Mouse (Mus musculus): ENCODE data around the gene Atp8b4. TPM values are rescaled to one million over a fixed set of nuclear protein-coding genes. Genes with fewer than 3 reads are reported as not detected.

Gene Atp8b4
- polyA plus RNA-seq, 1 experiment from 2014 or later: 0.13 TPM

DNA sequence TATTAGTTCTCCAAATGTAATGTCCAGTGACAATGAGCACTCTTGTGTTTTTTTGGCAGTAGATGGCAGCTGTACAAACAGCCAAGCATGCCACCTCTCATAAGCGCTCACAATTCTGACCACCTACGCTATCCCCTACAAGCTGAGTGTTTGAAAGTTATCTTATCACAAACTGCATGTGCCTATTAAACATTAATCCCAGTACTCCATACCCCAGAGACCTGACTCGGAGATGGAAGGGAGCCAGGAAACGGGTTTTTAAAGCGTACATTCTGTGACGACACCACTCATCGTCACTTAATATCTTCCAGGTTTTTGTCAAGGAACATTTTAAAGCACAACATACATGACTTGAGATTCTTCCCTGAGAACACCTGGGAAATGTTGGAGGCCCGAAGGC, 128.8 kb downstream of the Atp8b4 start:
- Histone ChIP-seq H3K4me3 (replicated peaks; ENCODE audit: low read depth, low read length) (no peak overlapping the region), H3K27me3 (ENCODE audit: control insufficient read depth, insufficient read depth, low read length) (no peaks in the 10 kb centered on the region), H3K4me2 (ENCODE audit: low read length) (no peak overlapping the region), H3K36me3 (ENCODE audit: control insufficient read depth, insufficient read depth, low read length) (no peaks in the 10 kb centered on the region), H3K9ac (replicated peaks; ENCODE audit: low read length) (no peak overlapping the region), H3K27ac (replicated peaks; ENCODE audit: low read depth, low read length) (no peak overlapping the region), H3K9me3 (ENCODE audit: control insufficient read depth, low read length) (no peaks in the 10 kb centered on the region), H3K4me1 (ENCODE audit: control insufficient read depth, insufficient read depth, low read length) (no peaks in the 10 kb centered on the region)
- DNase-seq (no peak), ATAC-seq (ENCODE audit: low FRiP score, low TSS enrichment) (no peak)
- 89% methylated on average over 8 of the region's 8 CpGs for WGBS

DNA sequence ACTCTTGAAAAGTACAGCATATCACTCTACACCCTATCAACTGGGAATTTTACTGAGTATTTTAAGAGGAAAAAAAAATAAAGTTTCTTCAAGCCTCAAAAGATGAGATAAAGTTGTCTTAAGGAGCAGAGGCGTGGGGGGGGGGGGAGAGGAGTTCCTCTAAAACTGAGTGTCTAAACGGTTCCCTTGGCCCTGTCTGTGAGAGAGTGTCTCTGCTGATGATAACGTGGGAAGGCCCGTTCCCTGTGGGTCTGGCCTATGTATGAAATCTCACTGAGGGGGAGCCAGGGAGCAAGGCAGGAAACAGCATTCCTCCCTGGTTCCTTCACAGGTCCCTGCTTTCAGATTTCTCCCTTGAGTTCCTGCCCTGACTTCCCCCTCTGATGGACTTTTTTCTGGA, 130.7 kb downstream of the Atp8b4 start:
- ATAC-seq (ENCODE audit: low FRiP score, low TSS enrichment) (no peak), DNase-seq (no peak)
- H3K27me3 ChIP-seq (ENCODE audit: control insufficient read depth, insufficient read depth, low read length): no peaks in the 10 kb centered on the region
- H3K9ac ChIP-seq (replicated peaks; ENCODE audit: low read length): no peak overlapping the region
- no peak overlapping the region for H3K27ac ChIP-seq (replicated peaks; ENCODE audit: low read depth, low read length)
- no peaks in the 10 kb centered on the region for H3K36me3 ChIP-seq (ENCODE audit: control insufficient read depth, insufficient read depth, low read length)
- H3K4me3 ChIP-seq (replicated peaks; ENCODE audit: low read depth, low read length): no peak overlapping the region
- no peak overlapping the region for H3K4me2 ChIP-seq (ENCODE audit: low read length)
- no peaks in the 10 kb centered on the region for H3K4me1 ChIP-seq (ENCODE audit: control insufficient read depth, insufficient read depth, low read length)
- H3K9me3 ChIP-seq (ENCODE audit: control insufficient read depth, low read length): no peaks in the 10 kb centered on the region
- WGBS: 64% methylated on average over 4 of the region's 4 CpGs

DNA sequence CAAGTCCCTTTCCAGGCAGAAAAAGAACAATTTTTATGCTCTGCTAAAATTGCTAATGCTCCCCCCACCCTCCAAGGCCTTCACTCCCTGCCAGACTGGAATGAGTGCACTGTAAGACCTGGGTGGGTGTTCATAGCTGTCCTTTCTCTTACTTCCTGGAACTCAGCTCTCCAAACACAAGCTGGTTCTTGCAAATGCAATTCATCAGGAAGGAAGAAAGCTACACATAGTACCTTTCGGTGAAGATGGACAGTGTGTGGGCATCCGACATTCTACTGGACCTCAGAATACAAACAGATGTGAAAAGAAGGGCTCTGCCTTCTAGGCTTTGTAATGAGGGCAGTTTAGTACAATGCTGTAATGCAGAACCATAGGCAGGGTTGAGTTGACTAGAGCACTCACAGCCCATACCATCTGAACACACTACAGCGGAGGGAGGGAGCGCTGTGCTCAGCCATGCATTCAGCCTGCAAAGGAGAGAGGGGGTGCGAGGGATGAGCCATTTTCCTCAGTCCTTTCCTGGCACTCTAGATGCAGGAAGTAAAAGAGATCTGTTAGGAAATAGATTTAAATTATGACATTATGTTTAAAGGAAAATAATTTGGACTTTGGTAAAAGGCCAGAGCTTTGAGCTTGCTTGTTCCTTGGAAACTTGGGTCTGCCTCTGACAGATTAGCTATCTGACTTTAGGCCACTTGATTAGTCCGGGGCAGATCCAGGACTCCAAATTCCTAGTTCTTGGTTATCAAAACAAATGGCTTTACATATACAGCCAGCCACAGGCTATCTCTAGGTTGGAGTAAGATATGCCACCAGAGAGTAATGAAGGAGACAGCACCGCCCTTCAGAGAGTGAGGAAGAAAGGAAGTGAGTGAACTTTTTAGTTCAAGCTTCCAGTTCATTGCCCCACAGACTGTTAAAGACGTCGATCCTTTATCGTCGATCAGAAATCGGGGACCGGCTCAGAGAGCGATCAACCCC, 136.4 kb downstream of the Atp8b4 start:
- H3K9me3 ChIP-seq (ENCODE audit: control insufficient read depth, low read length): no peaks in the 10 kb centered on the region
- 74% methylated on average over 14 of the region's 14 CpGs for WGBS
- no peaks in the 10 kb centered on the region for H3K4me1 ChIP-seq (ENCODE audit: control insufficient read depth, insufficient read depth, low read length)
- no peak overlapping the region for H3K4me2 ChIP-seq (ENCODE audit: low read length)
- no peak overlapping the region for H3K4me3 ChIP-seq (replicated peaks; ENCODE audit: low read depth, low read length)
- ATAC-seq (ENCODE audit: low FRiP score, low TSS enrichment) (no peak), DNase-seq (peak; percentile 4)
- H3K9ac ChIP-seq (replicated peaks; ENCODE audit: low read length): no peak overlapping the region
- H3K27ac ChIP-seq (replicated peaks; ENCODE audit: low read depth, low read length): no peak overlapping the region
- H3K36me3 ChIP-seq (ENCODE audit: control insufficient read depth, insufficient read depth, low read length): no peaks in the 10 kb centered on the region
- no peaks in the 10 kb centered on the region for H3K27me3 ChIP-seq (ENCODE audit: control insufficient read depth, insufficient read depth, low read length)

DNA sequence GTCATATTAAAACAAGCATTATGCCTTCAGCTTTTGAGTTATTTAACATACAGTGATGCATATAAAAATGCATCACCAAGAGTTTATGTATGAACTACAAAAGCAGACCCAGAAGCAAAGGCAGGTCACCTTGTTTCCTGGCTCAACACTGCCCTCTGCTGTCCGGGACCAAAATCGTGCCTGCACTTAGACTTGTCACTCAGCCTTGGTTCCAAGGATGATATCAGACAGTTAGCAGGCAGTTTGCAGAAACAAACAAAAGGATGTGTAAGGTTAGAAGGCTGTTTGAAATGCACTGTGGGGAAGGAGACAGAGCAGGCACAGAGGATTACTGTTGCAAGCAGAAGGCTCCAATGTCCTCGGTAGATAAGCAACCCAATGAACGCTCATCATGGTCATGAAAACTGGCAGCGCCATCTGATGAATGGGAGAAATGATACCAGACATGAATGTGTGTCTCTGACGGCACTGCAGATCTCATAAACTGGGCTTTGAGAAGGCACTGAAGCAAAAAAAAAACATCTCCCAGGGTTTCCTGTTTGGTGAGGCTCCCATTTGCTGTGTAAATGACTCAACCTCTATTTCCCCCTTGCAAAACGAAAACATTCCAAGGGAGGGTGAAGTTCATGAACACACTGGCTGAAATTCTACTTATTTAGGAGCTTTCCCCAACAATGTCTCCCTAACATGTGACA, 137.3 kb downstream of the Atp8b4 start:
- 55% methylated on average over 7 of the region's 7 CpGs for WGBS
- no peaks in the 10 kb centered on the region for H3K36me3 ChIP-seq (ENCODE audit: control insufficient read depth, insufficient read depth, low read length)
- H3K27me3 ChIP-seq (ENCODE audit: control insufficient read depth, insufficient read depth, low read length): no peaks in the 10 kb centered on the region
- no peak overlapping the region for H3K4me3 ChIP-seq (replicated peaks; ENCODE audit: low read depth, low read length)
- ATAC-seq (ENCODE audit: low FRiP score, low TSS enrichment) (peak; percentile 37; the same call in 1 of the 2 replicates), DNase-seq (peak; percentile 89)
- H3K9me3 ChIP-seq (ENCODE audit: control insufficient read depth, low read length): no peaks in the 10 kb centered on the region
- no peaks in the 10 kb centered on the region for H3K4me1 ChIP-seq (ENCODE audit: control insufficient read depth, insufficient read depth, low read length)
- H3K27ac ChIP-seq (replicated peaks; ENCODE audit: low read depth, low read length): no peak overlapping the region
- no peak overlapping the region for H3K4me2 ChIP-seq (ENCODE audit: low read length)
- no peak overlapping the region for H3K9ac ChIP-seq (replicated peaks; ENCODE audit: low read length)

DNA sequence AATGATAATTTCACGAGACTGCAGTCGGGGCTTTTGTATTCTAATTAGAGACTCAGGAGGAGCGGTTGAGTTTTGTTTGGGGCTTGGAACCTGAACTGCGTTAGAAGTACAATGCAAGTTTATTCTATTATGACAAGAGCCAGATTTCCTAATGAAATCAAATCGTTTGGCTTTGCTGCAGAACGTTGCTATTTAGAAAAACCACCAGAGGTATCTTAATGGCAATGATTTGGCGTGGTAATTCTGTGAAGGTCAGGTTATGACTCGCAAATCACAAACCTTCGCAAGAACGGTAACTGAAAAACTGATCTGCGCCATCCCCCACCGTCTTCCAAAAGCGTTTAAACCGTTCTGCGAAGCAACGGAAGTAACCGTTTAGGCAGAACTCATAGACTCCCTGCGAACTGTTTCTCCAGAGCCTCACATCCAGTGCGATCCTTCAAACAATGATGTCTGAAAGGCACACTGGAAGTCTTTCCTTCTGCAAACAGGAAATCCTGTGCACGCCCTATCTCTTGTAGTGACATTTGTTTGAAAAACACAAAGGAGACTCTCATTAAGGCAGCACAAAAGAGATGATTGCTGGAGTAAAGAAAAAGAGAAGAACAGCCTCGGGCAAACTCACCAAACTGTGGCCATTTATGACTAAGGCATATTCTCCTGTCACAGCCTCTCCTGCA, 139.2 kb downstream of the Atp8b4 start:
- Histone ChIP-seq H3K36me3 (ENCODE audit: control insufficient read depth, insufficient read depth, low read length) (no peaks in the 10 kb centered on the region), H3K9me3 (ENCODE audit: control insufficient read depth, low read length) (no peaks in the 10 kb centered on the region), H3K4me1 (ENCODE audit: control insufficient read depth, insufficient read depth, low read length) (no peaks in the 10 kb centered on the region), H3K4me2 (ENCODE audit: low read length) (no peak overlapping the region), H3K27me3 (ENCODE audit: control insufficient read depth, insufficient read depth, low read length) (no peaks in the 10 kb centered on the region), H3K4me3 (replicated peaks; ENCODE audit: low read depth, low read length) (no peak overlapping the region), H3K27ac (replicated peaks; ENCODE audit: low read depth, low read length) (no peak overlapping the region), H3K9ac (replicated peaks; ENCODE audit: low read length) (no peak overlapping the region)
- 64% methylated on average over 21 of the region's 21 CpGs for WGBS
- DNase-seq: peak; percentile 3
- ATAC-seq (ENCODE audit: low FRiP score, low TSS enrichment): no peak

DNA sequence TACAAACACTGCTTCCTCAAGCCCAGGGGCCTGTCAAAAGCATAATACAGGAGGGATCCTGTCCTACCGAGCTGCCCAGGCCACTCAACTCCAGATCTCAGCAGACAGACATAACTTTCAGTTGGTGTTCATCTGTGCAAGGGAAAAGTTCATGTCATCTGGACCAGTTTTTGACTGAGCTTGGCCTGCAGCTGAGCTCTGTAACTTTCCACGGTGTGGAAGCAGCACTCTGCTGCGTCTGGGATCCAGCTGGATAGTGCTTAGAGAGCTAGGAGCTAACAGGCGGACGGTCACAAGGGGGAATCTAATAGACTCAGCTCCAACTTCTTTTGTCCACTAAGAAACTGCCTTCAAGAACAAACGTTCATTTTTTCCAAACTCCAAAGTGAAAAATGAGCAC, 139.8 kb downstream of the Atp8b4 start:
- H3K4me2 ChIP-seq (ENCODE audit: low read length): no peak overlapping the region
- H3K27ac ChIP-seq (replicated peaks; ENCODE audit: low read depth, low read length): no peak overlapping the region
- DNase-seq (peak; percentile 2), ATAC-seq (ENCODE audit: low FRiP score, low TSS enrichment) (no peak)
- WGBS: 53% methylated on average over 6 of the region's 6 CpGs
- H3K27me3 ChIP-seq (ENCODE audit: control insufficient read depth, insufficient read depth, low read length): no peaks in the 10 kb centered on the region
- H3K9ac ChIP-seq (replicated peaks; ENCODE audit: low read length): no peak overlapping the region
- H3K4me3 ChIP-seq (replicated peaks; ENCODE audit: low read depth, low read length): no peak overlapping the region
- no peaks in the 10 kb centered on the region for H3K9me3 ChIP-seq (ENCODE audit: control insufficient read depth, low read length)
- H3K4me1 ChIP-seq (ENCODE audit: control insufficient read depth, insufficient read depth, low read length): no peaks in the 10 kb centered on the region
- no peaks in the 10 kb centered on the region for H3K36me3 ChIP-seq (ENCODE audit: control insufficient read depth, insufficient read depth, low read length)

DNA sequence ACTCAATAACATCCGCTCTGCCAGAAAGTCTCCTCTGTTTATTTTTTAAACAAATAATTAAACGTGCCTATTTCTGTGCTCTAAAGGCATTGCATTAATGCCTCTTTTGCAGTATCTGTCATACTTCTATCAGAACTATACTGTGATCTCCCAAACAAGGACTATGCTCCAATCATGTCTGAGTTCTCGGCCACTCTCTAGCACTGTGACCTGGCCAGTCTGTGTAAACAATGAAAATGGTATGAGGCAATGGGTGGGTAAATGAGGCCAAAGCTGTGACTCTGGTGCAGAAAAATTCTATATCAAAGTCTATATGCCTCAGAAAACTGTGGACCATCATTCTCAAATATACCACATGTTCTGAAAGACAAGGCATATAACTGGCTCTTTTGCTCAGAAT, 140.5 kb downstream of the Atp8b4 start:
- Histone ChIP-seq H3K4me2 (ENCODE audit: low read length) (no peak overlapping the region), H3K9ac (replicated peaks; ENCODE audit: low read length) (no peak overlapping the region), H3K36me3 (ENCODE audit: control insufficient read depth, insufficient read depth, low read length) (no peaks in the 10 kb centered on the region), H3K9me3 (ENCODE audit: control insufficient read depth, low read length) (no peaks in the 10 kb centered on the region), H3K4me1 (ENCODE audit: control insufficient read depth, insufficient read depth, low read length) (no peaks in the 10 kb centered on the region), H3K27ac (replicated peaks; ENCODE audit: low read depth, low read length) (no peak overlapping the region), H3K4me3 (replicated peaks; ENCODE audit: low read depth, low read length) (no peak overlapping the region), H3K27me3 (ENCODE audit: control insufficient read depth, insufficient read depth, low read length) (no peaks in the 10 kb centered on the region)
- DNase-seq (no peak), ATAC-seq (ENCODE audit: low FRiP score, low TSS enrichment) (no peak)
- WGBS: 90% methylated on average over 3 of the region's 3 CpGs

DNA sequence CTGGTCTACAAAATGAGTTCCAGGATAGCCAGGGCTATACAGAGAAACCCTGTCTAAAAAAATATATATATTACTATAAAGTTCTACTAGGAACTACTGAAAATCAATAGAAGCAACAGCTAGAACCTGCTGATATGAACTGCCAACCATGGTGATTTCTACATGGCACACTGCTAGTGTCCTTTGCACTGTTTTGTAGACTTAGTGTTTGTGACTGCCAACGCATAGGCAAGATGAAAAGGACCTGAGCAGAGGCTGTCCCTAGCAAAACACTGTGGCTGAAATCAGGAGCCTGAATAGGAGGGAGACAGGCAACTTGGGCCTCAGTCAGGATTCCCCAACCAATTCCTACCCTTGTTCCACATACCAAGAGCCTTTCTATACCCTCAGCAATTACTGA, 141.2 kb downstream of the Atp8b4 start:
- H3K9ac ChIP-seq (replicated peaks; ENCODE audit: low read length): no peak overlapping the region
- ATAC-seq (ENCODE audit: low FRiP score, low TSS enrichment): no peak
- no peak overlapping the region for H3K27ac ChIP-seq (replicated peaks; ENCODE audit: low read depth, low read length)

More for the DNA sequence above, 141.2 kb downstream of the Atp8b4 start:
- no peaks in the 10 kb centered on the region for H3K4me1 ChIP-seq (ENCODE audit: control insufficient read depth, insufficient read depth, low read length)
- no peak overlapping the region for H3K4me2 ChIP-seq (ENCODE audit: low read length)
- DNase-seq: no peak
- H3K27me3 ChIP-seq (ENCODE audit: control insufficient read depth, insufficient read depth, low read length): no peaks in the 10 kb centered on the region
- WGBS: 94% methylated on average over 1 of the region's 1 CpGs
- no peaks in the 10 kb centered on the region for H3K9me3 ChIP-seq (ENCODE audit: control insufficient read depth, low read length)
- H3K36me3 ChIP-seq (ENCODE audit: control insufficient read depth, insufficient read depth, low read length): no peaks in the 10 kb centered on the region
- no peak overlapping the region for H3K4me3 ChIP-seq (replicated peaks; ENCODE audit: low read depth, low read length)

Measured in midbrain, embryonic 14.5 days (tissue).